Mouse (Mus musculus) ovary, adult 10 weeks (tissue): ENCODE measurements around the gene Vmn2r98. TPM values are rescaled to one million over a fixed set of nuclear protein-coding genes. Genes with fewer than 3 reads are reported as not detected.

Experiments used
- polyA plus RNA-seq: library from polyadenylated mRNA; stranded (reverse); fragments of 350-450 nt; fragmentation: Illumina TruSeq; extraction: RNeasy Lipid Tissue Mini Kit (QIAGEN cat#74804); gene quantifications from one replicate; pipeline ENCODE4 v1.2.3, GENCODE M21; 2014

Gene Vmn2r98
- not detected for polyA plus RNA-seq

DNA sequence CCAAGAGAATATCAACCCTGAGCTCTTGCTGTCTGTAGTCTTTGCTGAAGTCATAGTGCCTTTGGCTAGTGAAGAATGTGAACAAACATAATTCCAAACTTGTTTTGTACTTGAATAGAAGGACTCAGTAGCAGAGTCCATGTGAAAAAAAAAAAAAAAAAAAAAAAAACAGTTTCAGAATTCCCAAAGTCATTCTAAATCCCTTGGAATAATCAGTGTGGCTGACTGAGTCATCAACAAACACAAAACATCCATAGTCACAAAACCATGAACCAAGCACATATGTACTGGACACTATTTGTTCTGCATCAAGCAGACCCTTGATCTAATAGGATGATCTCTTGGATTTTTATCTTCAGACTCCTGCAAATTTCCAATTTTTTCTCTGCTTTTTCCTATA is at the start of gene Vmn2r98:
Gene Vmn2r98 (plus strand): TSS at position 301 of the 400 bp plus-strand sequence.

Other genes with a start within 250 kb of the Vmn2r98 start
- gene Vmn2r97, start 139.2 kb upstream of the Vmn2r98 start, polyA plus RNA-seq, result not detected